Mouse (Mus musculus) adipocyte (in vitro differentiated cells): ENCODE data around the gene Gm19402.

Experiments
- DNase-seq: peaks from one replicate; pipeline ENCODE4 v3.0.0-alpha.2; 2016; ENCODE audit warnings: low spot score

The Gm19402 gene

GRCm38 (mm10) chr10:77666342-77666741 lies 24.2 kb downstream of the Gm19402 start:
- peak; percentile 70 for DNase-seq

GRCm38 (mm10) chr10:77663949-77664665 lies 26.4 kb downstream of the Gm19402 start:
- no peak for DNase-seq

DNA sequence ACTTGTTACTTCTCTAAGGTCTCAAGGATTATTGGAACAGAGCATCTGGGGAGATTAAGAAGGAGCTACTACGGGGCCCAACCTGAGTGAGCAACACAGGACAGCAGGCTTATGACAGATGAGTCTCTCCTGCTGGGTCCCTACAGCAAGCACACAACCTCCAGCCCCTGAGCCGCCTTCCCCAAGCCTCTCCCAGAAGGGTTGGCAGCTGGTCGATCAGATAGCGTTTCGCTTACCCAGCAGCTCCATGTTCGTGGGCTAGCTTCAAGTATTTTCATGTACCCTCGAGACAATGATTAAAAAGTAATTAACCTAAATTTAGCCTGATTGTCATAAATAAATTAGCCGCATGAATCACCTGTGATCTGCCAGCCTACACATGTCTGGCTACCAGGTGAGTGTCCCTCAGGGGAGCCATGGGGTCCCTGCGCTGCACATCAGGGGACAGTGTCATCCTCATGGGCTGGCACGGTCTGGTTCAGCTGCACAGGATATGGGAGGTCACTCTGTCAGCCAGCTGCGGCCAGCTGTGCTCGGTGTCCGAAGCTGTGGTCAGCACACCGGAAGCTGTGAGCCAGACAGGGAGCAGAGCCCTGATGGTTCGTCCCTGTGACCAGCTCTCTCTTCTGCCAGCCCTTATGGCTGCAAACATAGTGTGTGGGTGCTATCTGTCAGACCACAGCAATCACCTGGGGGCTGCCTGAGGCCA lies 32.1 kb downstream of the Gm19402 start:
- DNase-seq, result no peak

DNA sequence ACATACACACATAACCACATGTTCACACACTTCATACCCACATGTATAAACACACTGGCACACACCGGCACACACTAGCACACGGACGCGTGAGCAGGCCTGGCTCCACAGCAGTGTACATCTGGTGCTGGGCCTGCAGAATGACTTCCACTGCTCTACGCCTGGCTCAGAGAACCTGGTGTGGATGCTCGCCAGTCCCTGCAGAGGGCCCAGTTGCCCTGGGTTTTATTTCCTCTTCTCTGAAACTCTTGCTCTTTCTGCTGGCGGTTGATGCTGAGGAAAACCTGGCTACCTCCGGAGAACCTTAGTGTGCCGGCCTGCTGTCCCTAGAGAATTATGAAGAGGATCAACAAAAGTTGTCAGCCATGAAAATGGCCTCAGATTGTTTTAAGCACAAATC lies 38.5 kb downstream of the Gm19402 start:
- DNase-seq, result no peak

GRCm38 (mm10) chr10:77647901-77648300 lies 42.7 kb downstream of the Gm19402 start:
- no peak for DNase-seq

DNA sequence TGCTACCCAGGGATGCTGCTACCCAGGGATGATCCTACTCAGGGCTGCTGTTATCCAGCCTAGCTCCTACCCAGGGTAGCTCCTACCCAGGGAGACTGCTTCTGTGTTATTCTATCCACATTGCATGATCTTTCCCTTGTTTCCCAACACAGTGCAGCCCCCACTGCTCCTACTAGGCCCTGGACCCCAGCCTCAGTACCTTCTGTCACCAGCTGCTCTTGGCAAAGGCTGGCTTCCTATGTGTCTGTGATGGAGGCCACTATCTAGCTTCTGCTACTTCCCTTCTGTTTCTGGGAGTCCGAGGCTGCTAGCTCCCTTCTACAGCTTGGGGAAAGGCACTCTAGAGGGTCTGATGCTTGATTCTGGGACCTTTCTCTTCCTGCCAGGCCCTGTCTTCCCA lies 43.1 kb downstream of the Gm19402 start:
- DNase-seq, result no peak

DNA sequence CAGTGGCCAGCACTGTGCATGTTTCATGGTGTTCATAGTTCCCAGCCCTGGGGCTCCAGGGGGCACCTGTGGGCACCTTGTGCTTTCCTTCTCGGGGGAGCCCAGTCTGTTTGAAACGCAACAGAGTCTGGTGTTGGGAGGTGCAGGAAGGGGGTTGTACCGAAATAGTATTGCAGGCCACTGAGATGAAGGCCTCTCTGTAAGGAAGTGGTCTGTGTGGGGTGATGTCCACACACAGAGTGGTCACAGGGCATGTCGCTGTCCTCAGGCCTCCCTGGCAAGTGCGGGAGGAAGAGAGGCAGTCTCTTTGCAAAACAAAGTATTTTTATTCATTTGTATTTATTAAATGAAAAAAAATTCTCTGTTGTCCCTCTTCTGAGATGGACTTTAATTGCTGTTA lies 45.0 kb downstream of the Gm19402 start:
- no peak for DNase-seq

- no peak for DNase-seq
Measured at GRCm38 (mm10) chr10:77643160-77643559, 47.4 kb downstream of the Gm19402 start.
